Mouse (Mus musculus): ENCODE measurements around the gene Zfp663.

GRCm38 (mm10) chr2:165407700-165408301 lies 39.3 kb upstream of the Zfp663 start:
- TF ChIP-seq GATA1 (IDR thresholded peaks at IDR 0.05; ENCODE audit: borderline replicate concordance, low read length) (no peak), FLI1 (IDR thresholded peaks at IDR 0.05; ENCODE audit: low read length) (no peak)

Measured in megakaryocyte, embryonic 14.5 days (primary cell).